Mouse (Mus musculus) C2C12 (cell line): ENCODE data around the gene Dnah9.

Experiments
- CTCF ChIP-seq: IDR thresholded peaks from one replicate; pipeline ENCODE4 v1.5.1; 2011; ENCODE audit not compliant: control insufficient read depth, insufficient read depth, insufficient read length
- MAX ChIP-seq: IDR thresholded peaks from one replicate; pipeline ENCODE4 v1.6.1; 2011; ENCODE audit warnings: mild to moderate bottlenecking, control low read depth

DNA sequence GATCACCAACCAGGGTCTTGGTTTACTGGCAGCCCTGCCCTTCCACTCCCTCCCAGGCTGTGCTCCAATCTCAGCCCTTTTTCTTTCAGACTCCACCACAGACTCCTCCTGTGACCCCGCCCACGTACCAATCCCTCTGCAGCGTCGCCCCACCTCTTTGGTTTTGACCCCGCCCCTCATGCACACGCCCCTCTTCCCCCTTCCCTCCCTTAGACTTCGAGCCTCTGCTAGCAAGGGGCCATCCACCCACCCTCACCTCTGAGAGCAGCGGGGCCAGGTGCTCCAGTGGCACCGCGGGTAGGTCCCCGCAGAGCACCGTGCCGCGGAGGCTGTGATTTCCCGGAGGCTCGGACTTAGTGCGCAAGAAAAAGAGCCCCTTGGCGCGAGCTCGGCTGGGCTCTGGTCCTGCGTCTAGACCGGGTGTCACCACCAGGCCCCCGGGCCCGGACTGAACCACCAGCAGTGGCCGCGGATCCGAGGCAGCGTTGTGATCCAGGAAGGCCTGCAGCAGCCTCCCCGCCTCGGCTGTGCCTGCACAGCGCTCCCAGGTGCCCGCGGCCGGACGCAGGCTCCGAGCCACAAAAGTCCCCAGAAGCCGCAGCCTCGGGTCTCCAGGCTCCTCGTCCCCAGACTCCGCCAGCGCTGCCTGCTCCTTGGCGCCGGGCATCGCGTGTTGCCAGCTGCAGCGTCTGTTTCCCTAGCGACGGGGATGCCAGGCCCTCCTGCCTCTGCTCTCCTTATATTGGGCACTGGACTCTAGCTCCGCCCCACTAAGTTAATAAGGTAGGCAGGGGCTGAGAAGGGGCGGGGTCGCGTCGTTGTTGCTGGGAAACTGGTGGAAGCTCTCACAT lies at the start of gene Dnah9:
- no peak for TF ChIP-seq CTCF
- TF ChIP-seq MAX = no peak
